Mouse (Mus musculus) heart, postnatal 0 days (tissue): ENCODE data around the gene Dnajb3.

Experiments used
- CTCF ChIP-seq: IDR thresholded peaks from 2 replicates; pipeline ENCODE4 v1.5.1; 2016; ENCODE audit warnings: antibody characterized with exemption, control low read depth, low read depth
- EP300 ChIP-seq: IDR thresholded peaks from 2 replicates; pipeline ENCODE4 v1.6.1; 2016; ENCODE audit warnings: antibody characterized with exemption, low read depth

DNA sequence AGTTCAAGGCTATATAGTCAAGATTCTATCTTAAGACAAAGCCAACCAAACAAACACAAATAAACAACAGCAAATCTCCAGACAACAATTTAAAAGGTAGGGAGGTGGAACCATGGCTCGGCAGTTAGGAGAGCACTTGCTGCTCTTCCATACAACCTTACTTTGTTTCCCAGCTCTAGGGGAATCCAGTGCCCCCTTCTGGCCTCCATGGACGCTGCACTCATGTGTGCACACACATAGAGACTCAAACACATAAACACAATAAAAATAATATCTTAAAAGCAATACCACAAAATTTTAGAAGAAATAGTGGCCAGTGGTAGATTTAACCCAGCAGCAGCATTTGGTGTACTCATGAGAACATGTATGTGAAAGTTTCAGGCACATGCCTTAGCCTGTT lies 11.6 kb upstream of the Dnajb3 start:
- TF ChIP-seq CTCF (no peak), EP300 (no peak)
